Mouse (Mus musculus) liver, embryonic 12.5 days (tissue): ENCODE measurements around the gene Prkg1. TPM values are rescaled to one million over a fixed set of nuclear protein-coding genes. Genes with fewer than 3 reads are reported as not detected.
A peak's percentile ranks its signal among the peaks of the same experiment; 100 is the strongest.

Source experiments
- ATAC-seq: fragments of 200-750 bp; cut with Nextera tagmentation; 2 replicates; pipeline ENCODE4 v1.8.0; 2017; ENCODE audit warnings: moderate number of reproducible peaks, mild to moderate bottlenecking, moderate library complexity
- H3K27ac ChIP-seq: fragments of 300-500 bp; sonication (generic); 2 replicates; pipeline ENCODE4 v1.5.1; 2016; ENCODE audit warnings: mild to moderate bottlenecking
- H3K27me3 ChIP-seq: fragments of 300-500 bp; sonication (generic); replicated peaks from 2 replicates; pipeline ENCODE4 v1.6.1; 2016; ENCODE audit warnings: mild to moderate bottlenecking, moderate library complexity
- H3K36me3 ChIP-seq: fragments of 300-500 bp; sonication (generic); 2 replicates; pipeline ENCODE4 v1.6.1; 2016; ENCODE audit warnings: mild to moderate bottlenecking, moderate library complexity
- H3K4me1 ChIP-seq: fragments of 300-500 bp; sonication (generic); 2 replicates; pipeline ENCODE4 v1.6.1; 2016
- H3K4me2 ChIP-seq: fragments of 300-500 bp; sonication (generic); 2 replicates; pipeline ENCODE4 v1.6.1; 2016; ENCODE audit warnings: mild to moderate bottlenecking, moderate library complexity
- H3K4me3 ChIP-seq: fragments of 300-500 bp; sonication (generic); 2 replicates; pipeline ENCODE4 v1.5.1; 2016; ENCODE audit warnings: mild to moderate bottlenecking, moderate library complexity
- H3K9ac ChIP-seq: fragments of 300-500 bp; sonication (generic); 2 replicates; pipeline ENCODE4 v1.6.1; 2016; ENCODE audit warnings: mild to moderate bottlenecking, moderate library complexity
- H3K9me3 ChIP-seq: fragments of 300-500 bp; sonication (generic); replicated peaks from 2 replicates; pipeline ENCODE4 v1.6.1; 2016; ENCODE audit warnings: mild to moderate bottlenecking, moderate library complexity
- WGBS: fragments of 180-500 bp; shearing (Covaris S2); methylation state at CpG from one replicate; pipeline ENCODE4 v1.1.7; 2016; ENCODE audit not compliant: insufficient replicate concordance; 5-methylcytosine and 5-hydroxymethylcytosine counted together
- polyA plus RNA-seq: library from polyadenylated mRNA; unstranded; fragments of >200 nt; fragmentation: Nextera tagmentation; extraction: Ambion mirVana; gene quantifications from 2 replicates; pipeline ENCODE4 v1.2.1, GENCODE M21; 2016

Prkg1 gene
- polyA plus RNA-seq, 1 experiment from 2014 or later, result 1.4 TPM

DNA sequence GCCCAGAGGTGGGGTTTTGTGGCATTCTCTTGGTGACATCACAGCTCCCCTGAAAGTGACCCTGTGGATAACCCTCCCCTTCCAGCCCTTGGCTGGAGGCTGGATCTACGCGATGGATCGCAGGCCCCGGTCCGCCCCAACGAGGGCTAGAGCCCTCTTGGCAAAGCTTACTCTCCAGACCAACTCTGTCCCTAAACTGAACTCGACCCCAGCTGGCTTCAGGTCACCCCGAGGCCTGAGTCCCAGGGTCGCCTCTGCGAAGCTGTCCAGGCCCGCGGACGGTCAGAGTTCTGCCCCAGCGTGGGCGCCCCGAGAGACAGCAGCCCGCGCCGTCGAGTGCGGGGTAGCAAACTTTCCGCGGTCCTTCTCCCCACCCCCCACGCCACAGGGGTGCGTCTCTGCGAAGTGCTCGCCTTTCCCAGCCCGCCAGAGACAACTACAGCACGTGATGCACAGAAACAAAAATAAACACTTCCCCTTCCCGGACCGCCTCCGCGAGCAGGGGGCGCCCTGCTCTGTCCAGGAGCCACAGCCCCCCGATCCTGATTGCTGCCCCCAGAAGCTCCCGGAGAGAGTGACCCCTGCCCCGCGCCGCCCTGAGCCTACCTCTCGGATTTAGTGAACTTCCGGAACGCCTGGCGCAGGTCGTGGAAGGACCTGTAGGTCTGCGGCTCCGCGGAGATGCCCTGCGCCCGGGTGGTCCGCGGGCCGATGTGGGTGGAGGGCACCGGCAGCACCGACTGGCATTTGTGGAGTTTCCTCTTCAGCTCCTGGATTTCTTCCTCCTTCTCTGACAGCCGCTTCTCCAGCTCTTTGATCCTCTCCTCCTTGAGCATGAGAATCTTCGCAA lies 657 bp downstream of the Prkg1 start:
- Histone ChIP-seq H3K27me3 (peaks cover 43% of the 10 kb centered on the region), H3K9me3 (no peaks in the 10 kb centered on the region), H3K4me1 (peaks cover 37% of the 10 kb centered on the region), H3K4me2 (peak overlapping the region; percentile 88), H3K36me3 (no peaks in the 10 kb centered on the region), H3K27ac (peak overlapping the region; percentile 36), H3K9ac (peak overlapping the region; percentile 63), H3K4me3 (peak overlapping the region; percentile 65)
- peak; percentile 46 for ATAC-seq
- under 1% methylated on average over 56 of the region's 56 CpGs for WGBS

DNA sequence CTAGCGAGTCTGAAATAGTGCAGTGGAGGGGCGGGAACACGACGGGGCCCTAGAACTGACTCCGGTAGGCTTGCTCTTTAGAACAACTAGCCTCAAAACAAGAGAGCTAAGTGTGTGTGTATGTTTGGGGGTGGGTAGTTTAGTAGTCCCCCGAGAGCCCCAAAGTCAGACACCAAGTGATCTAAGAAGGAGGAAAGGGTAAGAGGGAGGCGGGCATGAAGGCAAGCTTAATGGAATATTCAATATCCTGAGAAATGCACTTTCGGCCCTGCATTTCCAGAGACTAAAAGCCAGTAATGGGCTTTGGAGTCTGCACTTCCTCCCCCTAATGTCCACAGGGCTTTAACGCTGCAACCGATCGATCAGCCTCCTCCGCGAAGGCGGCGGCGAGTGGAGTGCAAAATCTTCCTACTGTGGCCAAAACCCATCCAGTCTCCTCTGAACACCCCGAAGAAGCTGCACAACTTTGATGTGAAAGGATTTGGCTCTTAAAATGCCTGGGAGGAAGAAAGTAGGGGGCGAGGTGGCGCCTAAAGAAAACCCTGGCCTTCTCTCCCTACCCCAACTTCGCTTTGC lies 1.5 kb downstream of the Prkg1 start:
- Histone ChIP-seq H3K4me1 (peaks cover 37% of the 10 kb centered on the region), H3K27me3 (peaks cover 43% of the 10 kb centered on the region), H3K9ac (peak overlapping the region; percentile 63; the same call in 1 of the 2 replicates), H3K4me3 (peak overlapping the region; percentile 65), H3K4me2 (peak overlapping the region; percentile 88), H3K9me3 (no peaks in the 10 kb centered on the region), H3K27ac (0 out of 2 replicates have a peak overlapping the region, but pooled peaks have one; percentile 36), H3K36me3 (no peaks in the 10 kb centered on the region)
- peak; percentile 38; the same call in 1 of the 2 replicates for ATAC-seq
- 7% methylated on average over 20 of the region's 20 CpGs for WGBS

- H3K9me3 ChIP-seq, result no peaks in the 10 kb centered on the region
- H3K36me3 ChIP-seq, result no peaks in the 10 kb centered on the region
- 0 out of 2 replicates have a peak overlapping the region, but pooled peaks have one; percentile 36 for H3K27ac ChIP-seq
- H3K27me3 ChIP-seq, result peaks cover 41% of the 10 kb centered on the region
- peaks cover 37% of the 10 kb centered on the region for H3K4me1 ChIP-seq
- WGBS, result under 1% methylated on average over 24 of the region's 24 CpGs
- peak overlapping the region; percentile 63 for H3K9ac ChIP-seq
- peak overlapping the region; percentile 88 for H3K4me2 ChIP-seq
- peak; percentile 33; the same call in 1 of the 2 replicates for ATAC-seq
- peak overlapping the region; percentile 65 for H3K4me3 ChIP-seq
Measured at GRCm38 (mm10) chr19:31762411-31763245, 2.2 kb downstream of the Prkg1 start.

DNA sequence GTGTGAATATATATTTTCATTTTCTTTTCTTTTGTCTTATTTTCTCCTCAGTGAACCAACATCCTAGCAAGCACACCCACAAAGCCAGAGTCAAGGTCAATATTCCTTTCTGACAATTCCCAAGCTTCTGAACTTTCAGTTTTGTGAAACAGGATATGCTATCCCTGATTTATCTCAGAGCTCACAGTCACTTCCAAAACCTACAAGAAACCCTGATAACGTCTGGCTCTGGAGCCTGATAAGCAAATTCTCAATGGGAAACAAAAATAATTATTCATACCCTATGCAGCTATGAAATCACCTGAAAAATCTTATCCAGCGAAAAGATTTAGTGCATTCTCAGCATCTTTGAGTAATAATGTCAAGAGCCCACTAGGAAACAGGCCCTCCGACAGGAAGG lies 5.0 kb downstream of the Prkg1 start:
- H3K27ac ChIP-seq, result no peak overlapping the region
- H3K4me3 ChIP-seq, result no peak overlapping the region
- H3K27me3 ChIP-seq, result peaks cover 28% of the 10 kb centered on the region
- no peaks in the 10 kb centered on the region for H3K36me3 ChIP-seq
- no peak overlapping the region for H3K4me2 ChIP-seq
- H3K9me3 ChIP-seq, result no peaks in the 10 kb centered on the region
- H3K9ac ChIP-seq, result no peak overlapping the region
- H3K4me1 ChIP-seq, result peaks cover 37% of the 10 kb centered on the region
- WGBS, result 51% methylated on average over 3 of the region's 3 CpGs
- no peak for ATAC-seq

GRCm38 (mm10) chr19:31755929-31756792 lies 8.7 kb downstream of the Prkg1 start:
- WGBS, result 41% methylated on average over 11 of the region's 11 CpGs

GRCm38 (mm10) chr19:31754642-31755287 lies 10.1 kb downstream of the Prkg1 start:
- no peak overlapping the region for H3K9ac ChIP-seq
- no peaks in the 10 kb centered on the region for H3K27me3 ChIP-seq
- 0 out of 2 replicates have a peak, but pooled peaks have one; percentile 27 for ATAC-seq
- no peaks in the 10 kb centered on the region for H3K36me3 ChIP-seq
- H3K4me1 ChIP-seq, result peaks cover 11% of the 10 kb centered on the region
- WGBS, result 25% methylated on average over 9 of the region's 9 CpGs
- no peak overlapping the region for H3K27ac ChIP-seq
- peak overlapping the region; percentile 25; the same call in 1 of the 2 replicates for H3K4me2 ChIP-seq
- no peak overlapping the region for H3K4me3 ChIP-seq
- no peaks in the 10 kb centered on the region for H3K9me3 ChIP-seq

More at GRCm38 (mm10) chr19:31755929-31756792, 8.7 kb downstream of the Prkg1 start:
- Histone ChIP-seq H3K27me3 (no peaks in the 10 kb centered on the region), H3K9me3 (no peaks in the 10 kb centered on the region), H3K27ac (no peak overlapping the region), H3K36me3 (no peaks in the 10 kb centered on the region), H3K4me1 (peaks cover 18% of the 10 kb centered on the region), H3K9ac (no peak overlapping the region), H3K4me3 (no peak overlapping the region), H3K4me2 (peak overlapping the region; percentile 38; the same call in 1 of the 2 replicates)
- 0 out of 2 replicates have a peak, but pooled peaks have one; percentile 35 for ATAC-seq

DNA sequence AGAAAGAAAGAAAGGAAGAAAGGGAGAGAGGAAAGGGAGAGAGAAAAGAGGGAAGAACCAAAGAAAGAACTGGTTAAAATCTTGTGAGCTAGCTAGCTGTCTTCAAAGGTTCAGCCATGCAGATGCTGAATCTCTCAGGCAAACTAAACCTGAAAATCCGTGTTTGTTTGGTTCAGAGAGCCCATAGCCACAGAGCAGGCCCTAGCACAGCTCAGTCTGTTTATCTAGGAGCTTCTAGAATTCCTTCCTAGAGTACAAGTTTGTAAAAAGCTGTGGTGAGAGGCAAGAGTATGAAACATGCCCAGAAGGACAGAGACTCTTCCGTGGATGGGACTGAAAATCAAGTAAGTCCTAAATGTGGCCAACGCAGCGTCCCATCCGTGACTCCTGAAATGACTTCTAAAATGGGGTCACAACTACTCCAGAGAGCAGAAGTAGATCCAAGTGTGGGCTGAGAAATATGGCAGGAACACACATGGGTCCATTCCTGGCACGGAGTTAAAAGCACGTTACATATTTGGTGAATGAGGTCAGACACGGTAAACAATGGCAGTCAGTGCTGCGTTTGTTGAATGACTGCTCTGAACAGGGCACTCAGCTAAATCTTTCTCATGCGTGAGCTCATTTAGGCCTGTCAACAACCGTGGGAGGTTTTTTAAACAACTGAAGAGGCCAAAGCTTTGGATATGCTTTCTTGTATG lies 13.7 kb downstream of the Prkg1 start:
- Histone ChIP-seq H3K9ac (no peak overlapping the region), H3K36me3 (no peaks in the 10 kb centered on the region), H3K27me3 (no peaks in the 10 kb centered on the region), H3K4me3 (no peak overlapping the region), H3K4me1 (peaks cover 11% of the 10 kb centered on the region), H3K4me2 (no peak overlapping the region), H3K9me3 (no peaks in the 10 kb centered on the region), H3K27ac (no peak overlapping the region)
- ATAC-seq, result no peak
- 68% methylated on average over 11 of the region's 11 CpGs for WGBS

DNA sequence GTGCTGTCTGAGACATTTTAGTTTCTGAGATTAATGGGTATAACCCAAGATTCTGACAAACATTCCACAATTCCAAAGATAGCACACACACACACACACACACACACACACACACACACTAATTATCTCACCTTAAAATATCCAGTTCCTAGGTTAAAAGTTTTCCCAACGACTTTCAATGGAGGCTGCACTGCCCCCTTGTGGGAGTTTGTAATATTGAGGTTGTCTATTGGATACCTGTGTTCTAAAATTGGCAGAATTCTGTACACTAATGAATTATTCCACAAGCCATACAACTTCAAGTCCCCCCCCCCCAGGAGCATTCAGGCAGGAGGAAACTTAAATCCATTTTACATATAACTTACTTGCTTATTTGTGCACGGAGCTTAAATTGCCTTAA lies 18.2 kb downstream of the Prkg1 start:
- Histone ChIP-seq H3K9ac (no peak overlapping the region), H3K9me3 (no peaks in the 10 kb centered on the region), H3K4me2 (no peak overlapping the region), H3K27me3 (no peaks in the 10 kb centered on the region), H3K4me1 (no peaks in the 10 kb centered on the region), H3K4me3 (no peak overlapping the region), H3K27ac (no peak overlapping the region), H3K36me3 (no peaks in the 10 kb centered on the region)
- WGBS, result 9% methylated on average over 2 of the region's 2 CpGs
- ATAC-seq, result no peak

DNA sequence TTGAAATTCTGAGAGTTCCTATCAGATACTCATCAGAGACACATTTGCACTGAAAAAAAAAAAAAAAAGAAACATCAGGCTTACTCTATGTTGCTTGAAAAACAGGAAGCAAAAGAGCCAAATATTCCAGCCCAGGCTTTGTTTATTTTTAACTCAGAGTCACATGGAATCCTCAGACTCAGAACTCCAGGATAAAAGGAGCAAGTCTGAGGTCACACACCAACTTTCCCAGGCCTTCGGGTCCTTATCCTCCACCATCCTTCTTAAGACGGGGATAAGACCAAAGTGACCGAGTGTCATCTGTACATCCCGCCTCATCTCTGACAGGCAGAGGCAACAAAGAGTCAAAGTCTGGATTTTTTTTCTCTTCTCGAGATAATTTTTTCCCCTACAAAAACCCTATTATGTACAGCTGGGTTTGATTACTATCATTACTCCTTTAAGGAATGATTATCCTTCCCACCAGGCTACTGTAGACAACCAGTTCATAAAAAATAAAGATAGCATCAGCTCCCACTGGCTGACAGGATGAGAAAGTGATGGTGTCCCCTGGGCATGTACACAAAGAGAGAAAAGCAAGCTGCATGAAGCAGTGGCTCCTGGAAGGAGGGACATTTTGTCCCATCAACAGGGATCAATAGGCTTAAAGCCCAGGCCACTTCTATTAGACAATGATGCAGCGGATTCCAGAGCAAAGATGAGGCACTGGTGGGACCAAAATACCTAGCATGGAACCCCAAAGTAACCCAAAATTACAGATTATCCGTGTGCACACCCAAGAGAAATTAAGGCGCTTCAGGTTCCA lies 21.4 kb downstream of the Prkg1 start:
- no peaks in the 10 kb centered on the region for H3K4me1 ChIP-seq
- ATAC-seq, result no peak
- no peaks in the 10 kb centered on the region for H3K9me3 ChIP-seq
- no peak overlapping the region for H3K4me2 ChIP-seq
- no peaks in the 10 kb centered on the region for H3K36me3 ChIP-seq
- H3K27ac ChIP-seq, result no peak overlapping the region
- no peak overlapping the region for H3K4me3 ChIP-seq
- no peak overlapping the region for H3K9ac ChIP-seq
- 56% methylated on average over 8 of the region's 8 CpGs for WGBS
- no peaks in the 10 kb centered on the region for H3K27me3 ChIP-seq

DNA sequence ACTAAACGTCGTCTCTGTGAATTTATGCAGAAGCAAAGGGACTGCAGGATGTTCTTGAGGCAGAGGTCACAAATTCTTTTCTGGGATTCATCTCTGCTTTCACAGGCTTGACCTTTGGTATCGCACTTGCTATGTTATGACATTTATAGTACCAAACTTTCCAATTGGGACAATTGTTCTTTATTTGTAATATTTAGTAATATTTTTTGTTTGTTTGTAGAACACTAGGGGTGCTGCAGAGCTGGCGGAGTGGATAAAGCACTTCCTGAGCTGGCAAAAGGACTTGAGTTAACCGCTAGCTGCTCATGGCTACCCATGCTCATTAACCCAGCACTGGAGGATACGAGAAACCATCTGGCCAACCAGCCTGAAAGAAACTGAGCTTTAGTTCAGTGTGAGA lies 49.9 kb downstream of the Prkg1 start:
- H3K36me3 ChIP-seq, result no peaks in the 10 kb centered on the region
- H3K9ac ChIP-seq, result no peak overlapping the region
- no peaks in the 10 kb centered on the region for H3K4me1 ChIP-seq
- H3K27ac ChIP-seq, result no peak overlapping the region
- H3K4me2 ChIP-seq, result no peak overlapping the region
- ATAC-seq, result no peak
- no peak overlapping the region for H3K4me3 ChIP-seq
- no peaks in the 10 kb centered on the region for H3K27me3 ChIP-seq
- H3K9me3 ChIP-seq, result no peaks in the 10 kb centered on the region
- 75% methylated on average over 6 of the region's 6 CpGs for WGBS
